Mouse (Mus musculus) cerebellum, adult 2 months (tissue): ENCODE data around the gene Serp2.

Experiments
- CTCF ChIP-seq: fragments of 200-500 bp; IDR thresholded peaks from 2 replicates; pipeline ENCODE4 v1.5.1; 2011; ENCODE audit warnings: low read depth, mild to moderate bottlenecking, control low read depth, low read length, moderate library complexity, borderline replicate concordance; ENCODE audit not compliant: insufficient read depth
- POLR2A ChIP-seq: fragments of 200-500 bp; IDR thresholded peaks from 2 replicates; pipeline ENCODE4 v1.6.1; 2011; ENCODE audit warnings: low read length, control low read depth, borderline replicate concordance; ENCODE audit not compliant: insufficient read depth

- TF ChIP-seq CTCF (no peak), POLR2A (no peak)
Observed at GRCm38 (mm10) chr14:76567280-76567679, 10.6 kb upstream of the Serp2 start.
